Mouse (Mus musculus): ENCODE results near the gene Fcor.

Fcor gene

GRCm38 (mm10) chr8:3671980-3672491, at the start of gene Fcor:
Gene Fcor (minus strand): TSS chr8:3672362.
- peak; percentile 70 for DNase-seq (ENCODE audit: low read depth)

DNA sequence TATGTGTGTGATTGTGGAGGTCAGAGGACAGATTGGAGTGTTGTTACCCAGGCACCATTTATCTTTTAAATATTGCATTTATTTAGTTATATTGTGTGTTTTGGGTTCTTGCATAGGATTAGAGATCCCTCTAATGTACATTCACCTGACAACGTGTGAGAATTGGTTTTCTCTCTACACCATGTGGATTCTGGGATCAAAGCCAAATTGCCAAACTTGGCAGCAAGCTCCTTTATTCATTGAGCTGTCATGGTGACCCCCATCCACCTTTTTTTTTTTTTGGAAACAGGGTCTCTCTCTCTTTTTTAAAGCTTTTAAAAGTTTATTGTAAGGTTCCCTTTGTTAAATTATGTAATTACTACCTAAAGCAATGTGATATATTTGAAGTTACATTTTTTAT, 48.9 kb upstream of the Fcor start:
- no peak for DNase-seq (ENCODE audit: low read depth)

GRCm38 (mm10) chr8:3720551-3720950, 48.4 kb upstream of the Fcor start, which contains the start of gene Clec4g:
Gene Clec4g (minus strand): TSS chr8:3720651.
- DNase-seq (ENCODE audit: low read depth), result no peak

- peak; percentile 53 for DNase-seq (ENCODE audit: low read depth)
These were observed 46.4 kb upstream of the Fcor start for GRCm38 (mm10) chr8:3718559-3718958.

GRCm38 (mm10) chr8:3717321-3717954, 45.3 kb upstream of the Fcor start:
- DNase-seq (ENCODE audit: low read depth), result no peak

- peak; percentile 50 for DNase-seq (ENCODE audit: low read depth)
These were observed 39.5 kb upstream of the Fcor start for GRCm38 (mm10) chr8:3711646-3712045.

DNA sequence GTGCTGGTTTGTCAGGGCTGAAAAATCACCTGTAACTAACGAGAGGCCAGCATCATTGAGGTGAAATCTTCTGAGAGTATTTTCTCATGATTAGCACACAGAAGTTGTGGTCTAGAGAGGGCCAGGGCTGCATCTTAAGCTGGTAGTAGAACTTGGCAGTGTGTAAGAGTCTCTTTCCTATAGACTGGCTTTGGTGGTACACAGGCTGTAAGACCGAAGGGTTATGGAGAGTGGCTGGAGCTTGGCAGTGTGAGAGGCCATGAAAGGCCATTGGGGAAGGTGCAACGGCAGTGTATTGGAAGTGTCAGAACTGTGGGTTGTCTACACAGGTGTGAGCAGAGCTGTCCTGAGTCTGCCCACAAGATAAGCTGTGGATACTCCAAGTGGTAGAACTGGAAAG, 38.1 kb upstream of the Fcor start:
- no peak for DNase-seq (ENCODE audit: low read depth)

GRCm38 (mm10) chr8:3707611-3708010, 35.4 kb upstream of the Fcor start:
- no peak for DNase-seq (ENCODE audit: low read depth)

DNA sequence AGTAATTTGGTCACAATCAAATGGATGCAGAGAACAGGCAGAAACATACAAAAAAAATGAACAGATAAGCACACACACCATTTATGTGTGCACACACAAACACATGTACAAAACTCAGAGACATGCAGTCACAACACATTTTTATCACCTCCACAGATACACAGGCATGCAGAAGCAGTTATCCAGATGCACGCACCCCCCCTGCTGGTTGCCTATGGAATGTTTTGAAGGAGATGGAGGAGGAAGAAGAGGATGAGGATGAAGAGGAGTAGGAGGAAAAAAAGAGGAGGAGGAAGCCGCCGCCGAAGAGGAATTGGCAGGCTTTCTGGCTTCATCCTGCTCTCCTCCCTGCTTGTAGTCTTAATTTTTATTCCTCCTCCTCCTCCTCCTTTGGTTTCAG, 33.5 kb upstream of the Fcor start:
- DNase-seq (ENCODE audit: low read depth), result peak; percentile 29

DNA sequence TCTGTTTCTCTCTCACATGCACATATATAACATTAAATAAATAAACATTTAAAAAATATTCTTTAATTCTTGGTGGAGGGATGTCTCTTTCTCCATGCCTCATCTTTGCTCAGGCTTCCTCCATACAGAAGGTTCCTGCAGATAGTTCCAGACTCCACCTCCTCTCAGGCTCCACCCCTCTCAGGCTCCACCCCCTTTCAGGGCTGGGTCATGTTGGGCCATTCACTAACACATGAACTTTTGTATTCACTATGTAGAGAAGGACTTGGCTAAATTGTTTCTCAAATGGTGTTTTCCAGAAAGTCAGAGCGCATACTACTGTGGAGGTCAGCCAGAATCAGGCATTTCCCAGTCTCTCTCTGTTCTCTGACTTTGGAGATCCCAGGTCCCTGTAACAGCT, 29.3 kb upstream of the Fcor start:
- DNase-seq (ENCODE audit: low read depth), result no peak

DNA sequence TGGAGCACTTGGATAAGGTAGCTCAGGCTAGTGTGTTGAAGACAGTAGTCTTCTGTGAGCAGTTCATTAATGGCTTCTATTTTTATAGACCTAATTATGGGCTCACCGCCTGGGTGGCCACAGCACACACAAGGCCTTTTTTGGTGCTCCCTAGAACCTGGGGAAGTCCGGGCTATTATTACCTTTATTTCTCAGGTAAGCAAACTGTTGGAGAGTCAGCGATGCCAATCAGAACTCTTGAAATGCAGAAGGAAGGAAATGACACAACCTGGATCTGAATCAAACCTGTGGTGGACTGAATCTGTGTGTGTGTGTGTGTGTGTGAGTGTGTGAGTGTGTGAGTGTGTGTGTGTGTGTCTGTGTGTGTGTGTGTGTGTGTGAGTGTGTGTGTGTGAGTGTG, 22.0 kb upstream of the Fcor start, which contains the start of gene Fcer2a:
Fcer2a (minus strand) TSS at position 55 of the 400 bp plus-strand sequence.
- no peak for DNase-seq (ENCODE audit: low read depth)

- no peak for DNase-seq (ENCODE audit: low read depth)
These were observed 18.6 kb upstream of the Fcor start for GRCm38 (mm10) chr8:3690774-3691173.

DNA sequence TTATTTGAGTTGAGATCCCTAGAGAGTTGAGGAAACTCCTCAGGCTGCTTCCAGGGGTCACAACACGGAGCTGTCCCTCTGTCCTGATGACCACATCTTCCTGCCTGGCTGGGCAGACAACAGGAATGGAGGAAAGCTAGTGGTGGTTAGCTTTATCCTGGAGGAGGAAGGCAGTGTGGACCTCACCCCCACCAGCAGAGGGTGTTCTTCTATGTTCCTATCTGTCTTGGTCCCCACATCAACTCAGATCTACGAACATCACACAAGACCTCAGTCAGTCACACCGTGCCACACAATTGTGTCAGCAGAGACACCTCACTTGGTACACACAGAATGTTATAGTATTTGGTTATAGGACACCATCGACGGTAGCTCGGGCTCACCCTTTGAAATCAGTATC, 15.4 kb upstream of the Fcor start:
- DNase-seq (ENCODE audit: low read depth), result no peak

GRCm38 (mm10) chr8:3685422-3685821, 13.3 kb upstream of the Fcor start:
- no peak for DNase-seq (ENCODE audit: low read depth)

DNA sequence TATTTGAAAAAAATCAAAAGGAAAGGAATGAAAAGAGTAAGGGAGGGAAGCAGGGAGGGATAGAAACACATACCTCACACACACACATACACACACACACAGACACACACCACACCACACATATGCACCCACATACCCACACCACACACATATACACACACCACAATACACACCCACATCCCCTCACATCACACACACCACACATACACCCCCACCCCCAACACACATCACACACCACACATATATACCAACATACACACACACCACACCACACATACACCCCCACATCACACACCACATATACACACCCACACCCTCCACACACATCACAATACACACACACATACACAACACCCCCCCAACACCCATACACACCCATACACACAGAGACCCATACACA, 12.4 kb upstream of the Fcor start:
- DNase-seq (ENCODE audit: low read depth), result no peak

GRCm38 (mm10) chr8:3683408-3684176, 11.4 kb upstream of the Fcor start:
- no peak for DNase-seq (ENCODE audit: low read depth)

- no peak for DNase-seq (ENCODE audit: low read depth)
These were observed 10.3 kb upstream of the Fcor start for GRCm38 (mm10) chr8:3682435-3682834.

GRCm38 (mm10) chr8:3679656-3680055, 7.5 kb upstream of the Fcor start:
- no peak for DNase-seq (ENCODE audit: low read depth)

- DNase-seq (ENCODE audit: low read depth), result no peak
These were observed 7.1 kb upstream of the Fcor start for GRCm38 (mm10) chr8:3679236-3679635.

GRCm38 (mm10) chr8:3678831-3679230, 6.7 kb upstream of the Fcor start:
- DNase-seq (ENCODE audit: low read depth), result no peak

DNA sequence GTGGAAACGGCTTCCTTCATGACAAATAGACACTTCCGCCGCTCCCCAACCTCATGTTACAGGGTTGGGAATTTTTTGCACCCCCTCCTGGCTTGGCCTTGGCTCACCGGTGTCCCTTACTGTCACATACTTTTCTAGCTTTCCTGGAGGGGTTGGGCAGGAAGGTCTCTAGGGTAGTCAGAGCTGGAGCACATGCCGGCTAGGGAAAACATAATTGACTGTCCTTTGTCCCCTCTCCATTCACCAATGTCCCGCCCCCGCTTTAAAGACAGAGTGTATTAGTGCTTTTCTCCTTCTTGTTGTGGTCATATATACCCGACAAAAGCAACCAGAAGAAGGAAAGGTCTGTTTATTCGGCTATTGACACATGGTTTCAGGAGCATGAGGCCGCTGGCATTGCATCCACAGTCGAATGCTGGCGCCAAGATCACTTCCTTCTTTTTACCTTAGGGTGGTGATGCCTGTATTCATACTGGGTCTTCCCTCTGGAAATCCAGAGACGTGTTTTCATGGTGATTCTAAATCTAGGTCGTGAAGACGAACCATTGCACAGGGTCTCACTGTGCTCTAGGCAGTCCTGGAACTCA, 4.9 kb upstream of the Fcor start:
- no peak for DNase-seq (ENCODE audit: low read depth)

GRCm38 (mm10) chr8:3676131-3676992, 4.2 kb upstream of the Fcor start, which contains the start of gene Trappc5:
Gene Trappc5 (plus strand): TSS chr8:3676299.
- peak; percentile 86 for DNase-seq (ENCODE audit: low read depth)
